Mouse (Mus musculus) forebrain, embryonic 10.5 days (tissue): ENCODE measurements around the gene Frmd4b. TPM values are rescaled to one million over a fixed set of nuclear protein-coding genes. Genes with fewer than 3 reads are reported as not detected.

Experiments used
- DNase-seq: peaks from one replicate; pipeline ENCODE4 v3.0.0-alpha.2; 2017; ENCODE audit warnings: low spot score; ENCODE audit errors: extremely low spot score
- H3K27ac ChIP-seq: fragments of 300-500 bp; sonication (generic); 2 replicates; pipeline ENCODE4 v1.5.1; 2016; ENCODE audit warnings: mild to moderate bottlenecking
- H3K27me3 ChIP-seq: fragments of 300-500 bp; sonication (generic); 2 replicates; pipeline ENCODE4 v1.6.1; 2016; ENCODE audit warnings: mild to moderate bottlenecking; ENCODE audit not compliant: poor library complexity, severe bottlenecking
- H3K36me3 ChIP-seq: fragments of 300-500 bp; sonication (generic); replicated peaks from 2 replicates; pipeline ENCODE4 v1.6.1; 2016; ENCODE audit warnings: mild to moderate bottlenecking, moderate library complexity
- H3K4me1 ChIP-seq: fragments of 300-500 bp; sonication (generic); 2 replicates; pipeline ENCODE4 v1.6.1; 2016
- H3K4me3 ChIP-seq: fragments of 300-500 bp; sonication (generic); 2 replicates; pipeline ENCODE4 v1.5.1; 2016; ENCODE audit warnings: mild to moderate bottlenecking, moderate library complexity
- H3K9me3 ChIP-seq: fragments of 300-500 bp; sonication (generic); 2 replicates; pipeline ENCODE4 v1.6.1; 2016; ENCODE audit warnings: mild to moderate bottlenecking, moderate library complexity
- WGBS: fragments of 180-500 bp; shearing (Covaris S2); methylation state at CpG from one replicate; pipeline ENCODE4 v1.1.7; 2016; 5-methylcytosine and 5-hydroxymethylcytosine counted together
- polyA plus RNA-seq: library from polyadenylated mRNA; unstranded; fragments of >200 nt; fragmentation: Nextera tagmentation; extraction: Ambion mirVana; gene quantifications from 2 replicates; pipeline ENCODE4 v1.2.1, GENCODE M21; 2016

Gene Frmd4b
- polyA plus RNA-seq, 1 experiment from 2014 or later = 21.2 TPM

DNA sequence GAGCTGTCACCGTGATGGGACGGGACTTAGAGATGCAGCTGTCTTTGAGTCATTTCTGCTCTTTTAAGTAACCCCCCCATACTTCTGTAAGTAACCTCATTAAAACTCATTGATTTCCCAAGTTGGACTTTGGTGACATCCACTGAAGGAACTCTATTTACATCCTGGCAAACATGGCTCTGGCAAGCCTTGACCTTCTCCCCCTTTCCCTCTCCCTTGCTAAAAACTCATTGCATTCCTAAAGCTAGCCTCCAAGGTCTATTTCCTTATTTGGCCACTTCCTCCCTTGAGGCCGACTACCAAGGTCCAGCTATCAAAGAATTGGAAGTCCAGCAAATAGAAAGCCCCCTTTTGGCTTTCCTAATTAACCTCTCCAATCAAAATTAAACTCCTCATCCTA, 9.7 kb downstream of the Frmd4b start:
- 61% methylated on average over 3 of the region's 3 CpGs for WGBS
- no peak overlapping the region for H3K4me3 ChIP-seq
- H3K36me3 ChIP-seq = no peaks in the 10 kb centered on the region; the same call in 1 of the 2 replicates
- H3K27me3 ChIP-seq = 0 out of 2 replicates have a peak, but pooled peaks cover 5% of the 10 kb centered on the region
- 0 out of 2 replicates have a peak overlapping the region, but pooled peaks have one; percentile 6 for H3K27ac ChIP-seq
- H3K9me3 ChIP-seq = no peaks in the 10 kb centered on the region
- no peak for DNase-seq
- H3K4me1 ChIP-seq = peaks cover 52% of the 10 kb centered on the region

GRCm38 (mm10) chr6:97595218-97595617, 22.1 kb downstream of the Frmd4b start:
- peaks cover 12% of the 10 kb centered on the region for H3K4me1 ChIP-seq
- 65% methylated on average over 3 of the region's 3 CpGs for WGBS
- no peak overlapping the region for H3K4me3 ChIP-seq
- H3K9me3 ChIP-seq = no peaks in the 10 kb centered on the region
- H3K27ac ChIP-seq = no peak overlapping the region
- H3K27me3 ChIP-seq = no peaks in the 10 kb centered on the region
- no peak for DNase-seq
- H3K36me3 ChIP-seq = no peaks in the 10 kb centered on the region

GRCm38 (mm10) chr6:97594589-97594988, 22.8 kb downstream of the Frmd4b start:
- no peak overlapping the region for H3K4me3 ChIP-seq
- H3K27ac ChIP-seq = no peak overlapping the region
- 90% methylated on average over 7 of the region's 7 CpGs for WGBS
- peaks cover 18% of the 10 kb centered on the region for H3K4me1 ChIP-seq
- H3K27me3 ChIP-seq = no peaks in the 10 kb centered on the region
- no peaks in the 10 kb centered on the region for H3K36me3 ChIP-seq
- H3K9me3 ChIP-seq = no peaks in the 10 kb centered on the region
- no peak for DNase-seq

DNA sequence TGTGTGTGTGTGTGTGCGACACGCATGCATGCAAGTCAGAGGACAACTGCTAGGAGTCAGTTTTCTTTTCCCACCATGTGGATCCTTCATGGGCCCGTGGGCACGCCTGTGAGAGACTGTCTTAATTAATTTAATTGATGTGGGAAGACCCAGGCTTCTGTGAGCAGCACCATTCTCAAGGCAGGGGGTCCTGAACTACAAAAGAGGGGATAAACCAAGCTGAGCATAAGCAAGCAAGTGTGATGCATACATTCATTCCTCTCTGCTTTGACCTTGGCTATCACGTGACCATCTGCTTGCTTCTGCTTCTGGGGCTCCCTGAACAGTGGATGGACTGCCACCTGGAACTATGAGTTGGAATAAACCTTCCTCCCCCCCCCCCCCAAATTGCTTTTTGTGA, 27.1 kb downstream of the Frmd4b start:
- WGBS = 67% methylated on average over 5 of the region's 5 CpGs
- no peaks in the 10 kb centered on the region for H3K27me3 ChIP-seq
- H3K9me3 ChIP-seq = no peaks in the 10 kb centered on the region
- H3K36me3 ChIP-seq = no peaks in the 10 kb centered on the region
- H3K4me1 ChIP-seq = peaks cover 22% of the 10 kb centered on the region
- H3K4me3 ChIP-seq = no peak overlapping the region
- no peak for DNase-seq
- no peak overlapping the region for H3K27ac ChIP-seq

GRCm38 (mm10) chr6:97589581-97589980, 27.8 kb downstream of the Frmd4b start:
- WGBS = 89% methylated on average over 3 of the region's 3 CpGs
- Histone ChIP-seq H3K36me3 (no peaks in the 10 kb centered on the region), H3K4me1 (peaks cover 20% of the 10 kb centered on the region), H3K27me3 (no peaks in the 10 kb centered on the region), H3K27ac (no peak overlapping the region), H3K9me3 (no peaks in the 10 kb centered on the region), H3K4me3 (no peak overlapping the region)
- DNase-seq = no peak

DNA sequence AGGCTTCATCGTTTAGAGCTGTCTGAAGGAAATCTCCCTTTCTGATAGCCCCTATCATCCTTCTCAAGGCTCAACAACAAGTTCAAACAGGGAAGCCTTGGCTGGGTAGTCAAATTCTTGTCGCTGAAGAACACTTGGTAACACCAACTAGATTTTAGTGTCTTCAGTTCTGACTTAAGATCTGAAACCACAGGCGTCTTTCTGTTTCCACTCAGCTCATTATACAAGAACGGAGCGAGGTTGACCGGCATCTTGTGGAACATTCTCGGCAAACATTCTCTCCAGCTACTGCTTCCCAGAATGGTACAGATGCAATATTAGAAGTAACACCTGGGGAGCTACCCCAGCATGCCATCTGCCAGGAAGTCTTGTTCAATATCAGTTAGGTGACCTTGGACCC, 28.3 kb downstream of the Frmd4b start:
- DNase-seq = no peak
- H3K36me3 ChIP-seq = no peaks in the 10 kb centered on the region

GRCm38 (mm10) chr6:97586606-97587005, 30.7 kb downstream of the Frmd4b start:
- DNase-seq = no peak
- Histone ChIP-seq H3K27me3 (no peaks in the 10 kb centered on the region), H3K36me3 (no peaks in the 10 kb centered on the region), H3K4me3 (no peak overlapping the region), H3K27ac (no peak overlapping the region), H3K4me1 (peaks cover 35% of the 10 kb centered on the region), H3K9me3 (no peaks in the 10 kb centered on the region)

More for the DNA sequence above, 28.3 kb downstream of the Frmd4b start:
- Histone ChIP-seq H3K4me3 (no peak overlapping the region), H3K4me1 (peaks cover 21% of the 10 kb centered on the region), H3K9me3 (no peaks in the 10 kb centered on the region), H3K27ac (no peak overlapping the region), H3K27me3 (no peaks in the 10 kb centered on the region)
- WGBS = 86% methylated on average over 7 of the region's 7 CpGs

DNA sequence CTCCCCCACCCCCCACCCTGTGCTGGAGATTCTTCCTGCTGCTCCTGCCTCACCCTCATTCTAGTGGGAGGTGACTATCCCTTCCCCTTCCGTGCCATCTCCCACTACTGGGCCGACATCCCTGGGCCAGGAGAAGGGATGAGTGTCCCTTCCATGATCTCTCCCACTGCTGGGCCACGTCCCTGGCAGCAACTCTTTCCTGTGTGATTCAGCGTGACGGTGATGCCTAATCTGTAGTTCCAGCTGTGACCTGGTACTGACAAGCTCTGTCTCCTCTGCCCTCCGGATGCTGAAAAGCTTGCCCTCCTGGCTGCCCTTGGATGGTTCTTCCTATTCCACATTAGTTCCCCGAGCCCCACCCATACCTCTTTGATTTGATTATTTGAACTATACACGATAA, 31.3 kb downstream of the Frmd4b start:
- no peaks in the 10 kb centered on the region for H3K27me3 ChIP-seq
- 77% methylated on average over 8 of the region's 8 CpGs for WGBS
- H3K4me1 ChIP-seq = peaks cover 35% of the 10 kb centered on the region
- no peak overlapping the region for H3K27ac ChIP-seq
- H3K9me3 ChIP-seq = no peaks in the 10 kb centered on the region
- no peak overlapping the region for H3K4me3 ChIP-seq
- no peak for DNase-seq
- H3K36me3 ChIP-seq = no peaks in the 10 kb centered on the region

DNA sequence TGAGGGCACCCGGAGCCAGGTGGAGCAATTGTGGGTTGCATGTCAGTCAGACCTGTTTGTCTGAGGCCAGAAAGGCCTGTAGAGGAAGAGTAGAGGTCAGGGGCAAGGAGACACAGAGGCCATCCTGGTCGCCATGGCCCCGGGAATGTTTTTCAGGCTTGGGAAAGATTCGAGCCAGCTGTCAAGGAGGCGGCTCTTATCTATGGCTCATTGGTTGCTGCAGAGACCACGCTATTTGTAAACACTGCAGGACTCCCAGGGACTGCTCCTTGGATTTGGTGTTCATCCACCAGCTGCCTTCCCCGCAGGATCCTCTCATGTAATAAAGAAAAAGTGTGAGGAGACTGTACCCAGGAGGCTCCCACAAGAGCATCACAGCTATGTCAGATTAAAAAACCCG, 34.6 kb downstream of the Frmd4b start:
- no peak overlapping the region for H3K4me3 ChIP-seq
- H3K27ac ChIP-seq = peak overlapping the region; percentile 13; the same call in 1 of the 2 replicates
- no peak for DNase-seq
- peaks cover 47% of the 10 kb centered on the region for H3K4me1 ChIP-seq
- H3K27me3 ChIP-seq = no peaks in the 10 kb centered on the region
- 66% methylated on average over 8 of the region's 8 CpGs for WGBS
- no peaks in the 10 kb centered on the region for H3K36me3 ChIP-seq
- no peaks in the 10 kb centered on the region for H3K9me3 ChIP-seq

GRCm38 (mm10) chr6:97581941-97582340, 35.4 kb downstream of the Frmd4b start:
- H3K36me3 ChIP-seq = no peaks in the 10 kb centered on the region
- peaks cover 55% of the 10 kb centered on the region for H3K4me1 ChIP-seq
- no peaks in the 10 kb centered on the region for H3K27me3 ChIP-seq
- no peak overlapping the region for H3K4me3 ChIP-seq
- no peak overlapping the region for H3K27ac ChIP-seq
- 85% methylated on average over 7 of the region's 7 CpGs for WGBS
- no peaks in the 10 kb centered on the region for H3K9me3 ChIP-seq
- DNase-seq = no peak

DNA sequence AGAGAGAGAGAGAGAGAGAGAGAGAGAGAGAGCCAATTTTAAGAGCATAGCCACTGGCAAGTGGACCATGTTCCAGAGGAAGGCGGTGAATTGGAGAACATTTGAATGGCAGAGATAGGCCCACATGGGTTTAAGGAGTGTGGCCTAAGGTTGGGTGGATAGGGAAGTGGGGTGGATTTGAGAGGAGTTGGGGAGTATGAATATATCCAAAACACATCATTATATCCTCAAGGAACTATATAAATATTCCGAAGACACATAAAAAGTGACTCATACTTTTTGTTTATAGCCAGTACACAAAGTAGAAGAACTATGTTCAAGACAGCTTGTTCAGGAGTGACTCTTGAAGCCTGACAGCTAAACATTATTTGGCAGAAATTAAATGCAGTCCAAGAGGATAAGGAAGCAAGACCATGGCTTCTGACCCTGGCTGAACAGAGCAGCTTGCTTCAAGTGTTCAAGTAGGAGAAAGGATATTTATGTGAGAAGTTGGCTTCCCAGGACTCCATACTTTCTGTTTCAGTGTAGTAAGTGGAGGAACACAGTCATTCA, 36.8 kb downstream of the Frmd4b start:
- peaks cover 59% of the 10 kb centered on the region for H3K4me1 ChIP-seq
- no peaks in the 10 kb centered on the region for H3K9me3 ChIP-seq
- no peaks in the 10 kb centered on the region for H3K36me3 ChIP-seq
- no peak overlapping the region for H3K4me3 ChIP-seq
- 100% methylated on average over 2 of the region's 2 CpGs for WGBS
- H3K27me3 ChIP-seq = no peaks in the 10 kb centered on the region
- no peak for DNase-seq
- H3K27ac ChIP-seq = no peak overlapping the region

DNA sequence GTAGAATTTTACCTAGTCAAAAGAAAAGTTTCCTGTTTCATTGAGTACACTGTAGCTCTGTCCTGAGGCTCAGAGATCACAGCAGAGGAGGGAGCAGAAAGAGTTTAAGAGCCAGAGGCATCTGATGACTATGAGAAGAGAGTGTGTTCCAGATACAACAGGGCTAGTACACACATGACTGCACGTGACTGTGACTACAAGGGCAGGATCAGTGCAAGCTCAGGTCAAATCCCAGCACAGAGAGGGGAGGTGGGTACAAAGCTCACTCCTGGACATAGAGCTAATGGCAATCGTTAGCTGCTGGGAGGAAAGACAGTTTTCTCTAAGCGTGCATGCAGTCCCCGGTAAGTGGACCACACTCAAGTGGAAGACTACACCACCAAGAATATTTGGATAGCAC, 37.6 kb downstream of the Frmd4b start:
- Histone ChIP-seq H3K36me3 (no peaks in the 10 kb centered on the region), H3K9me3 (no peaks in the 10 kb centered on the region), H3K4me3 (no peak overlapping the region), H3K27me3 (no peaks in the 10 kb centered on the region), H3K27ac (no peak overlapping the region), H3K4me1 (peaks cover 59% of the 10 kb centered on the region)
- no peak for DNase-seq
- 76% methylated on average over 4 of the region's 4 CpGs for WGBS

DNA sequence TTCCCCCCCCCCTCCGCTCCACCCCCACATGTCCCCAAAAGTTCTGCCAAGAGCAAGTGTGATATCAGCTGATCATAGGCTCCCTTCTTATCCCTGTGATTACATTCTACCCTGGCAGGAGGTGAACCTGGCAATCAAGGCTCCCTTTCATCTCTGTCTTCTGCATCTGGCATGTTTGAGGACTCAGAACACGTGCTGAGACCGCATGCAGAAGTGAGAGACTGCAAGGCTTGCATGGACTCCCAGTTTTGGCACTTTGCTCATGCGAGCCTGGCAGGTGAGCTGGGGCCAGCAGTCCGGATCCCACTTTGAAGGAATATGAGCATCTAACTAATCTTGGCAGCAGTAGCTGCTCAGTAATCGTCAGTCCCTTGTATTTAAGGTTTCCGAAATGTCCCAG, 39.1 kb downstream of the Frmd4b start:
- no peak for DNase-seq
- no peaks in the 10 kb centered on the region for H3K36me3 ChIP-seq
- H3K4me3 ChIP-seq = no peak overlapping the region
- WGBS = 90% methylated on average over 7 of the region's 7 CpGs
- H3K9me3 ChIP-seq = no peaks in the 10 kb centered on the region
- H3K27me3 ChIP-seq = no peaks in the 10 kb centered on the region
- H3K4me1 ChIP-seq = peaks cover 53% of the 10 kb centered on the region
- H3K27ac ChIP-seq = peak overlapping the region; percentile 89

DNA sequence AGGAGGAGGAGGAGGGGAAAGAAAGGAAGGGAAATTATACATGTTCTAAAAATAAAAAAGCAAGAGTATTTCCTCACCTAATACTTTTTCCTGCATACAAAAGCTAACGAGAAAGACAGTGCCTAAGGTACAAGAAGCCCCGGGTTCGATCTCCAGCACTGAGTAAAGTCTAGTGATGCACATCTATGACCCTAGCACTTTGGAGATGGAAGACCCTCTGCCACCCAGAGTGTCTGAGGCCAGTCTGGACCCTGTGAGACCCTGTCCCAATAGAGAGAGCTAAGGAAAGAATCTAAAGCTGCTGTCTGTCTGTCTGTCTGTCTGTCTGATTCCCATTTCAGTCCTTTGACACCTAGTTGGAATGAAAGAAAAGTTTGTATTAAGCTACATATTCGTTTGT, 40.0 kb downstream of the Frmd4b start:
- Histone ChIP-seq H3K4me1 (peaks cover 45% of the 10 kb centered on the region), H3K27me3 (no peaks in the 10 kb centered on the region), H3K4me3 (0 out of 2 replicates have a peak overlapping the region, but pooled peaks have one; percentile 7), H3K27ac (peak overlapping the region; percentile 89), H3K9me3 (no peaks in the 10 kb centered on the region), H3K36me3 (no peaks in the 10 kb centered on the region)
- no peak for DNase-seq
- WGBS = 64% methylated on average over 4 of the region's 4 CpGs
